Mouse (Mus musculus): ENCODE data around the gene Cd3g. TPM values are rescaled to one million over a fixed set of nuclear protein-coding genes. Genes with fewer than 3 reads are reported as not detected.
A peak's percentile ranks its signal among the peaks of the same experiment; 100 is the strongest.

Gene Cd3g
- polyA plus RNA-seq (2016; fragmentation: Nextera tagmentation; extraction: Ambion mirVana), result 0.31 TPM in 1 of 2 replicates, not detected in the other

GRCm38 (mm10) chr9:44980242-44980641 lies at the start of gene Cd3g:
Gene Cd3g (minus strand): TSS chr9:44980431.
- Histone ChIP-seq H3K36me3 (no peaks in the 10 kb centered on the region), H3K27ac (no peak within 1 kb of the TSS), H3K27me3 (ENCODE audit: insufficient read depth, poor library complexity, severe bottlenecking) (no peaks in the 10 kb centered on the region), H3K9me3 (no peaks in the 10 kb centered on the region), H3K4me1 (replicated peaks) (0 out of 2 replicates have a peak, but pooled peaks cover 4% of the 10 kb centered on the region), H3K4me3 (no peak within 1 kb of the TSS)
- WGBS, result 67% methylated on average over 3 of the region's 3 CpGs
- DNase-seq (ENCODE audit: low spot score), result no peak

- Histone ChIP-seq H3K27me3 (ENCODE audit: insufficient read depth, poor library complexity, severe bottlenecking) (peaks cover 8% of the 10 kb centered on the region; the same call in 1 of the 2 replicates), H3K4me3 (no peak overlapping the region), H3K4me1 (replicated peaks) (no peaks in the 10 kb centered on the region), H3K36me3 (no peaks in the 10 kb centered on the region), H3K9me3 (no peaks in the 10 kb centered on the region), H3K27ac (no peak overlapping the region)
- DNase-seq (ENCODE audit: low spot score), result no peak
- 80% methylated on average over 8 of the region's 8 CpGs for WGBS
Measured at GRCm38 (mm10) chr9:45027376-45027775, 47.1 kb upstream of the Cd3g start.

DNA sequence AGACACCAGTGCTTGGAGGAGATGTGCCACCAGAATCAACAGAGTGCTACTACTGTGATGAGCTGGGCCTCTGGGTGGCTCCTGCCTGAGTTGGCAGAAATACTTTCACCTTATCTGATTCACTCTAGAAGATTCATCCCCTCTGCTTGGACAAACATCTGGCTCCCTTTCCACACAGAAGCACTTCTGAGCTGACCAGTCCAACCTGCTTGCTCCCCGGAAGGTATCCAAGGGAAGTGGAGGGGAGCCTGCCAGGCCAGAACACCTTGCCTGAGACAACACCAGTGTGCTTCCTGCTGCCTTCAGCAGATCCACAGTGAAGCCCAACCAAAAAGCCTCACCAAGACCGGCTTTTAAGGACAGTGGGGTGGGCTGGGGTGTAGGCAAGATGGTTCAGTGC lies 44.0 kb upstream of the Cd3g start:
- no peak for DNase-seq (ENCODE audit: low spot score)
- WGBS, result 83% methylated on average over 2 of the region's 2 CpGs

DNA sequence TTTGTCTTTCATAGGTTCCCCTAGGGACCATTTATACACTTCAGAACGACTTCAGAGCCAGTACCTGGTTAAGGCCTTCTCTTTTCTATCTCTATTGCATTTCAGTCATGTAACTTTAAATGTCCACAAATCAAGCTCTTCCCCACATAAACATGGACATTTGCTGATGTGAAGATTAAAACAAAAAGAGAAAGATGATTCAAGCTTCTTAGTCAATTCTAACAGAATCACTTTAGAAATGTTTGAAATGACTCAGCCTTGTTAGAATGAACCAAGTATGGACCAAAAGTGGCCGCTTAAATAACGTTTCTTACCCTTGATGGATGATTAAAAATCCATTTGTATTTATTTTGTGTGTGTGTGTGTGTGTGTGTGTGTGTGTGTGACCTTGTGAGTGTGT lies 43.4 kb upstream of the Cd3g start:
- WGBS, result 63% methylated on average over 3 of the region's 3 CpGs
- H3K27ac ChIP-seq, result no peak overlapping the region
- H3K27me3 ChIP-seq (ENCODE audit: insufficient read depth, poor library complexity, severe bottlenecking), result 0 out of 2 replicates have a peak, but pooled peaks cover 2% of the 10 kb centered on the region
- DNase-seq (ENCODE audit: low spot score), result no peak
- H3K4me3 ChIP-seq, result no peak overlapping the region
- no peaks in the 10 kb centered on the region for H3K4me1 ChIP-seq (replicated peaks)
- no peaks in the 10 kb centered on the region for H3K36me3 ChIP-seq
- H3K9me3 ChIP-seq, result no peaks in the 10 kb centered on the region

More for the DNA sequence above, 44.0 kb upstream of the Cd3g start:
- no peaks in the 10 kb centered on the region for H3K36me3 ChIP-seq
- H3K9me3 ChIP-seq, result no peaks in the 10 kb centered on the region
- H3K4me3 ChIP-seq, result no peak overlapping the region
- H3K27me3 ChIP-seq (ENCODE audit: insufficient read depth, poor library complexity, severe bottlenecking), result 0 out of 2 replicates have a peak, but pooled peaks cover 7% of the 10 kb centered on the region
- H3K4me1 ChIP-seq (replicated peaks), result no peaks in the 10 kb centered on the region
- no peak overlapping the region for H3K27ac ChIP-seq

- 10% methylated on average over 3 of the region's 3 CpGs for WGBS
- DNase-seq (ENCODE audit: low spot score), result peak; percentile 57
- no peak overlapping the region for H3K4me3 ChIP-seq
- H3K4me1 ChIP-seq (replicated peaks), result no peaks in the 10 kb centered on the region
- H3K9me3 ChIP-seq, result no peaks in the 10 kb centered on the region
- H3K27ac ChIP-seq, result no peak overlapping the region
- H3K27me3 ChIP-seq (ENCODE audit: insufficient read depth, poor library complexity, severe bottlenecking), result 0 out of 2 replicates have a peak, but pooled peaks cover 2% of the 10 kb centered on the region
- no peaks in the 10 kb centered on the region for H3K36me3 ChIP-seq
Measured at GRCm38 (mm10) chr9:45022800-45023199, 42.6 kb upstream of the Cd3g start.

GRCm38 (mm10) chr9:45018031-45018430 lies 37.8 kb upstream of the Cd3g start:
- DNase-seq (ENCODE audit: low spot score), result no peak
- WGBS, result 90% methylated on average over 11 of the region's 11 CpGs
- Histone ChIP-seq H3K27ac (no peak overlapping the region), H3K27me3 (ENCODE audit: insufficient read depth, poor library complexity, severe bottlenecking) (no peaks in the 10 kb centered on the region), H3K4me3 (no peak overlapping the region), H3K9me3 (no peaks in the 10 kb centered on the region), H3K4me1 (replicated peaks) (no peaks in the 10 kb centered on the region), H3K36me3 (no peaks in the 10 kb centered on the region)

DNA sequence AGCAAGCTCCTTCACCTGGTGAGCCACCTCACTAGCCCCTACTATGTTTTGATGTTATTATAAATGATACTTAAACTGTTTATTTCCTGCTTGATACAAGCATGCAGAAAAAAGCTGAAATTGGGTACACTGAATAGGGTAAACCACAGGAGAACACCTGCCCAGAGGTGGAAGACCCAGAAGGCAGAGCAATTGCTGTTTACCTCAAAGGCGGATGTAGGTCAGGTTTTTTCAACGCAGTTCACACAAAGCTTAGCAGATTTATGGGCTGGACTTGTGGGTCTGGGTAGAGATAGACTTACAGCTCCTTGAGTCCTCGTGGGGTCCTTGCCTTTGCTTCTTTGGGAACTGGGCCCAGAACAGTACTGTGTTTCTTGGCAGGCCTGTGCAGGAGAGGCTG lies 35.6 kb upstream of the Cd3g start:
- Histone ChIP-seq H3K27me3 (ENCODE audit: insufficient read depth, poor library complexity, severe bottlenecking) (no peaks in the 10 kb centered on the region), H3K27ac (no peak overlapping the region), H3K4me1 (replicated peaks) (no peaks in the 10 kb centered on the region), H3K4me3 (no peak overlapping the region), H3K36me3 (no peaks in the 10 kb centered on the region), H3K9me3 (no peaks in the 10 kb centered on the region)
- WGBS, result 78% methylated on average over 3 of the region's 3 CpGs
- DNase-seq (ENCODE audit: low spot score), result no peak

DNA sequence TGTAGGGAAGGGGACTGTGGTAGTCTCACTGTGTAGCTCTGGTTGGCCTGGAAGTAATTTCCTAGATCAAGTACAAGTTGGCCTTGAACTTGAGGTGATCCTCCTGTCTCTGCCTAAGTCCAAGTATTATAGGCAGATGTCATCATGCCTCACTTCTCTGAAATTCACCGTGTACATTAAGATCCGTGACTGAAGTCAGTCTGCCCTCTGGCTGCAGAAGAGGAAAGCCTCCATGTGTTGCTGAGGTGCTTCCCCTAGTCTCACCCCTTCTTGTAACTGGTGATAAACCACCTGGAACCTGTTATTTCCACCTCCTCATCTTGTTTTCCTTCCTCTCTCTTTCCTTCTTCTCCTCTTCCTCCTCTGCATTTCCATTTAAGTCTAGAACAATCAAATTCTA lies 34.6 kb upstream of the Cd3g start:
- Histone ChIP-seq H3K4me3 (no peak overlapping the region), H3K27me3 (ENCODE audit: insufficient read depth, poor library complexity, severe bottlenecking) (no peaks in the 10 kb centered on the region), H3K9me3 (no peaks in the 10 kb centered on the region), H3K36me3 (no peaks in the 10 kb centered on the region), H3K27ac (no peak overlapping the region), H3K4me1 (replicated peaks) (no peaks in the 10 kb centered on the region)
- 39% methylated on average over 2 of the region's 2 CpGs for WGBS
- no peak for DNase-seq (ENCODE audit: low spot score)

DNA sequence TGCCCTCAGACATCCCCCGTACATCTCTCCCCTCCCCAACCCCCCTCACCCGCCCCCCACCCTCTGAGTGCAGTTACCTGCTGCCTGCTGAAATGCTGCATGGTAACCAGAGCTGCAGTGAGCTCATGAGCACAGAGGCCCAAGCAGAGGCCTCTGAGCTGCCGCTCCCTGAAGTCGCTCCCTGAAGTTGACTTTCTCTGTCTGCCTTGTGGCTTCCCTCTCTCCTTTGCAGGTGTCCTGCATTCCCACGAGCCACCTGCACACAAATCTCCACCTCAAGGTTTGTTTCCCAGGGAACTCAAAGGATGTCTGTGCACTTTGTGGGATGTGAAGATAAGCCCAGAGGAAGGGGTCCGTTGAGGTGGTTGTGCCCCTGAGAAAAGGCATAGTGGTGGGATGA lies 31.1 kb upstream of the Cd3g start:
- 54% methylated on average over 6 of the region's 6 CpGs for WGBS
- Histone ChIP-seq H3K36me3 (no peaks in the 10 kb centered on the region), H3K27ac (no peak overlapping the region), H3K27me3 (ENCODE audit: insufficient read depth, poor library complexity, severe bottlenecking) (0 out of 2 replicates have a peak, but pooled peaks cover 3% of the 10 kb centered on the region), H3K4me3 (no peak overlapping the region), H3K4me1 (replicated peaks) (no peaks in the 10 kb centered on the region), H3K9me3 (no peaks in the 10 kb centered on the region)
- DNase-seq (ENCODE audit: low spot score), result no peak

DNA sequence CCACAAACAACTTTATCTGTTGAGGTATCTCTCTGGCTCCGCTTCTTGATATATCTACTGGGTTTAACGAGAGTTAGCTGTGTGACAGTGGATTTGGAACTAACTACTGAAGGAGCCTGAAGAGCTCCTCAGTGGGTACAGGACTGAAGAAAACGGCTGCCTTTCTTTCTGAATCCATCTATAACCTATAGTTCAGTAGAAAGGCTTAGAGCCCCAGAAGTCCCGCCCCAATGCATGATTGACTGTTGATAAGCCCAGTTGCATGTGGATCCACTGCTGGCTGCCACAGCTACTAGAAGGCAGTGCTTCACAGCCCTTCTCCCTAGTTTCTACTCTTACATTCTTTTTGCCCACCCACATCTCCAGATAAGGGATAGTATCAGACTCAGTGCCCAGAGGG lies 30.2 kb upstream of the Cd3g start:
- 83% methylated on average over 4 of the region's 4 CpGs for WGBS
- Histone ChIP-seq H3K4me1 (replicated peaks) (no peaks in the 10 kb centered on the region), H3K9me3 (no peaks in the 10 kb centered on the region), H3K4me3 (no peak overlapping the region), H3K36me3 (no peaks in the 10 kb centered on the region), H3K27ac (no peak overlapping the region), H3K27me3 (ENCODE audit: insufficient read depth, poor library complexity, severe bottlenecking) (0 out of 2 replicates have a peak, but pooled peaks cover 3% of the 10 kb centered on the region)
- no peak for DNase-seq (ENCODE audit: low spot score)

- DNase-seq (ENCODE audit: low spot score), result no peak
- Histone ChIP-seq H3K9me3 (no peaks in the 10 kb centered on the region), H3K27me3 (ENCODE audit: insufficient read depth, poor library complexity, severe bottlenecking) (0 out of 2 replicates have a peak, but pooled peaks cover 3% of the 10 kb centered on the region), H3K4me1 (replicated peaks) (no peaks in the 10 kb centered on the region), H3K4me3 (no peak within 1 kb of the TSS), H3K27ac (no peak within 1 kb of the TSS), H3K36me3 (no peaks in the 10 kb centered on the region)
- WGBS, result 86% methylated on average over 19 of the region's 19 CpGs
Measured at GRCm38 (mm10) chr9:45009180-45010078, 29.2 kb upstream of the Cd3g start, which contains the start of gene Cd3e. Gene Cd3e (minus strand): TSS chr9:45009627.

DNA sequence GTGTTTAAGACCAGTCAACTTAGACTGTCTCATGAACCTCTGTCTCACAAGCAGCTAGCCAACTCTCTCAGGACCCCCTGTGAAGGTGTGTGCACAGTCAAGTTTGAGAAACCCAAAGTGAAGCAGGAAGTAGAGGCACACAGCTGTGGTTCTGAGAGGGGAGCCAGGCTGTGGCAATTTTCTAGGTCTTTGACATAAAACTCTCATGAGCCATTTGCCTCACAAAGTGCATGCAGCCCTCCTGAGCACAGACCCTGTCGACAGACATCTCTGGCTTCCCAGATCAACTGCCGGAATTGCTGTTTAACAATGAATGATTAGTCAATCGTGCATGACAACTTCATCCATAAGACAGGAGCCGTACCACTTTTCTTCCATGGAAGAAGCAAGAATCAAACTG lies 28.1 kb upstream of the Cd3g start:
- Histone ChIP-seq H3K4me3 (no peak overlapping the region), H3K27ac (no peak overlapping the region), H3K36me3 (no peaks in the 10 kb centered on the region), H3K4me1 (replicated peaks) (no peaks in the 10 kb centered on the region), H3K27me3 (ENCODE audit: insufficient read depth, poor library complexity, severe bottlenecking) (0 out of 2 replicates have a peak, but pooled peaks cover 3% of the 10 kb centered on the region), H3K9me3 (no peaks in the 10 kb centered on the region)
- no peak for DNase-seq (ENCODE audit: low spot score)
- WGBS, result 78% methylated on average over 4 of the region's 4 CpGs

DNA sequence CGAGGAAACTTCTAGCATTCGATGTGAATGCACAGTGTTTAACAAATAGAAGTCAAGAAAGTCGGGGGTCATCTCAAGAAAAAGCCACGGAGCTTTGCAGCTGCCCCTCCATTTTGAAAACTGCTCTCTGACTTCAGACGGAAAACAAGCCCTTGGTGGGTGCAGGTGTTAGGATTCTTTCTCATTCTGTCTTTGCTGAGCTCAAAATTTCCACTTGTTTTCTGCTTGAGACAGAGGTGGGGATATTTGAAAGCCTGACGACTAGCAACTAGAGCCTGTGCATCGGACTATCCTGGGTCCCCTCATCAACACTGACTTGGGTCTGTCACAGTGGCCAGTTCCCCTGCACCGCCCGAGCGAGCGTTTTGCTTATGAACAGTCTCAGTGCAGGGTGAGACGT lies 27.2 kb upstream of the Cd3g start:
- Histone ChIP-seq H3K27ac (no peak overlapping the region), H3K27me3 (ENCODE audit: insufficient read depth, poor library complexity, severe bottlenecking) (0 out of 2 replicates have a peak, but pooled peaks cover 3% of the 10 kb centered on the region), H3K9me3 (no peaks in the 10 kb centered on the region), H3K4me3 (no peak overlapping the region), H3K36me3 (no peaks in the 10 kb centered on the region), H3K4me1 (replicated peaks) (no peaks in the 10 kb centered on the region)
- WGBS, result 82% methylated on average over 12 of the region's 12 CpGs
- DNase-seq (ENCODE audit: low spot score), result no peak
